Mouse (Mus musculus): ENCODE data around the gene Jag1.

The Jag1 gene

GRCm38 (mm10) chr2:137049906-137050305, 66.5 kb downstream of the Jag1 start:
- DNase-seq = peak in 1 of 2 experiments; percentile 18

- no peak for DNase-seq
Observed at GRCm38 (mm10) chr2:137049367-137049766, 67.1 kb downstream of the Jag1 start.

DNA sequence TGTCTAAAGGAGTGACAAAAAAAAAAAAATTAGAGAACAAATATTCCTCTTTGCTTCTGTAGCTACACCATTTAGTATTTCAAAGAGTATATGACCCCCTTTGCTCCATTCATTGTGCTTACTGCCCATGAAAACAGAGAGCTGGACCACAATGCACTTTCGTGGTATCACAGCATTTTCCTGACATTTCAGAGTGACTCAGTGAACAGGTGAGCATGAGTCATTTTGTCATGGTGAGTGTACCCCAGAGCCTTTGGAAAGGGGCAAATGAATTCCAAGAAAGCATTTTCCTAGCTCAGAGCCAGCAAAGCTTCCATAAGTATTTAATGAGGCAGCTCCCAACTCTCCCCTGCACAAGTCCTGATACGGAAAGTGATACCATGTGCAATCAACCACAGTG, 72.3 kb downstream of the Jag1 start:
- no peak for DNase-seq

Measured in kidney, postnatal 36 days (tissue).